Mouse (Mus musculus) embryonic fibroblast, embryonic 13.5 days (primary cell): Measurements from ENCODE around the gene Hspb11.

Experiments used
- CTCF ChIP-seq: IDR thresholded peaks from 2 replicates; pipeline ENCODE4 v1.5.1; 2011; ENCODE audit warnings: mild to moderate bottlenecking, control low read depth, low read length, moderate library complexity, borderline replicate concordance; ENCODE audit not compliant: insufficient read depth
- POLR2A ChIP-seq: IDR thresholded peaks from 2 replicates; pipeline ENCODE4 v1.6.1; 2011; ENCODE audit warnings: low read depth, mild to moderate bottlenecking, control low read depth, low read length, moderate library complexity

GRCm38 (mm10) chr4:107278188-107278707, 24.9 kb downstream of the Hspb11 start:
- no peak for TF ChIP-seq CTCF
- no peak for TF ChIP-seq POLR2A
